Mouse (Mus musculus) midbrain, postnatal 0 days (tissue): ENCODE data around the gene Oaz3. TPM values are rescaled to one million over a fixed set of nuclear protein-coding genes. Genes with fewer than 3 reads are reported as not detected.

ENCODE experiments used
- ATAC-seq: fragments of 200-750 bp; cut with Nextera tagmentation; 2 replicates; pipeline ENCODE4 v1.8.0; 2017; ENCODE audit warnings: moderate number of reproducible peaks, mild to moderate bottlenecking, moderate TSS enrichment, moderate library complexity; ENCODE audit not compliant: low FRiP score
- DNase-seq: peaks from one replicate; pipeline ENCODE4 v3.0.0-alpha.2; 2015; ENCODE audit warnings: low spot score
- H3K27ac ChIP-seq: fragments of 300-500 bp; sonication (generic); 2 replicates; pipeline ENCODE4 v1.5.1; 2014; ENCODE audit warnings: low read depth, mild to moderate bottlenecking, low read length, mixed read lengths
- H3K27me3 ChIP-seq: fragments of 300-500 bp; sonication (generic); 2 replicates; pipeline ENCODE4 v1.6.1; 2014; ENCODE audit warnings: low read length, control low read depth, mixed read lengths; ENCODE audit not compliant: insufficient read depth
- H3K36me3 ChIP-seq: fragments of 300-500 bp; sonication (generic); 2 replicates; pipeline ENCODE4 v1.6.1; 2014; ENCODE audit warnings: low read length, control low read depth, mixed read lengths; ENCODE audit not compliant: insufficient read depth
- H3K4me1 ChIP-seq: fragments of 300-500 bp; sonication (generic); 2 replicates; pipeline ENCODE4 v1.6.1; 2014; ENCODE audit warnings: mild to moderate bottlenecking, control low read depth, antibody characterized with exemption, low read length, mixed read lengths; ENCODE audit not compliant: insufficient read depth
- H3K4me2 ChIP-seq: fragments of 300-500 bp; sonication (generic); 2 replicates; pipeline ENCODE4 v1.6.1; 2014; ENCODE audit warnings: low read depth, mild to moderate bottlenecking, low read length, mixed read lengths; ENCODE audit not compliant: poor library complexity, severe bottlenecking
- H3K4me3 ChIP-seq: fragments of 300-500 bp; sonication (generic); 2 replicates; pipeline ENCODE4 v1.5.1; 2014; ENCODE audit warnings: low read depth, mild to moderate bottlenecking, low read length, moderate library complexity
- H3K9ac ChIP-seq: fragments of 300-500 bp; sonication (generic); replicated peaks from 2 replicates; pipeline ENCODE4 v1.6.1; 2014; ENCODE audit warnings: mild to moderate bottlenecking, low read length, moderate library complexity, mixed read lengths; ENCODE audit not compliant: poor library complexity, severe bottlenecking
- H3K9me3 ChIP-seq: fragments of 300-500 bp; sonication (generic); 2 replicates; pipeline ENCODE4 v1.6.1; 2016; ENCODE audit warnings: low read length, control low read depth
- CTCF ChIP-seq: IDR thresholded peaks from 2 replicates; pipeline ENCODE4 v1.5.1; 2016; ENCODE audit warnings: antibody characterized with exemption, mild to moderate bottlenecking
- WGBS: fragments of 180-500 bp; shearing (Covaris S2); extraction: QIAGEN DNeasy Blood & Tissue Kit; methylation state at CpG from one replicate; pipeline ENCODE4 v1.1.7; 2014; 5-methylcytosine and 5-hydroxymethylcytosine counted together
- polyA plus RNA-seq: library from polyadenylated mRNA; unstranded; fragments of >200 nt; fragmentation: Nextera tagmentation; extraction: Ambion mirVana; gene quantifications from 2 replicates; pipeline ENCODE4 v1.2.1, GENCODE M21; 2015
- total RNA-seq: library from RNA; depleted of rRNA; stranded (reverse); fragments of >200 nt; gene quantifications from 2 replicates; pipeline ENCODE4 v1.2.3, GENCODE M21; 2014

The Oaz3 gene
- total and polyA plus RNA-seq, 2 experiments from 2014 or later: 0.68 TPM; not detected in 1

DNA sequence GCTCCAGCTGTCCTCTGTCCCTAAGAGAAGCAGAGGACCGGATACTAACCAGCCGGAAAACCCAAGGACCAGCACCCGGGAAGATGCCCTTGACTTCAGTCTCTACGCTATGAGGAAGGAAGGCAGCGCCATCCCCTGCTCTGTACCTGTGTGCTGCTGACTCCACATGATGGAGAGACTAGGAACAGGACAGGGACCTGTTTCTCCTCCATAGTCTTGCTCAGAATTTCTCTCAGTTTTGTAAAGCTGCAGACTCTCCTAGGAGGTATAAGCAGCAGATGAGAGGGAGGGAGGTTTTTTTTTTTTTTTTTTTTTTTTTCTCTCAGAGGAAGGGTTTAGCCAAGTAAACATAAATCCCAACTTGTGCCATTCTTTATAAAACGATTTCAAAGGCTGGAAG lies 45.5 kb downstream of the Oaz3 start, which contains the start of gene Lingo4:
TSS of gene Lingo4 (plus strand) at position 301 of the 400 bp plus-strand sequence.
- no peaks in the 10 kb centered on the region; the same call in 1 of the 2 replicates for H3K4me1 ChIP-seq

DNA sequence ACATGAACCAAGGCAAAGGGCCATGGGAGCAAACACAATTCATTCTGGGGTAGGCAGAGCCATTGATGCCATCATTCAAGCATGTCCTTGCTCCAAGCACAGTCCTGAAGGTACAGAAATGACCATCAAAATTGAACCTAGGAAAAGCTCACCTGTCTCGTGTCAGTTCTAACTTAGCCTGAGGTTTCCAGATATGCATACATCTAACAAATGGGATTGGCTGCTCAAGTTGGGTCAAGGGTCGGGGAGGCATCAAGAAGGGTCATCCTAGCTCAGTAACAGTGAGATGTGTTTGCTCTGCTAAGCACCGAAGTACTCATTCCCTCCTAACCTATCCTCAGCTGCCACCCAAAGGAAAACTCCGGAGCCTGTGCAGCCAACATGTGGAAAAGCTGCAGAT lies 46.9 kb downstream of the Oaz3 start:
- WGBS: 96% methylated on average over 4 of the region's 4 CpGs
- no peak for DNase-seq
- H3K9ac ChIP-seq: no peak overlapping the region
- no peak overlapping the region for H3K4me2 ChIP-seq
- H3K9me3 ChIP-seq: no peaks in the 10 kb centered on the region
- no peaks in the 10 kb centered on the region; the same call in none of the 2 replicates for H3K27me3 ChIP-seq
- H3K27ac ChIP-seq: no peak overlapping the region
- ATAC-seq: no peak
- no peaks in the 10 kb centered on the region; the same call in 1 of the 2 replicates for H3K4me1 ChIP-seq
- TF ChIP-seq CTCF: no peak
- no peak overlapping the region for H3K4me3 ChIP-seq
- H3K36me3 ChIP-seq: no peaks in the 10 kb centered on the region

More for the DNA sequence above, 45.5 kb downstream of the Oaz3 start, which contains the start of gene Lingo4:
- Histone ChIP-seq H3K9me3 (no peaks in the 10 kb centered on the region), H3K4me2 (peak within 1 kb of the TSS; percentile 69), H3K27me3 (no peaks in the 10 kb centered on the region; the same call in none of the 2 replicates), H3K4me3 (peak within 1 kb of the TSS; percentile 33), H3K27ac (no peak within 1 kb of the TSS), H3K36me3 (no peaks in the 10 kb centered on the region), H3K9ac (peak within 1 kb of the TSS; percentile 47)
- no peak for TF ChIP-seq CTCF
- DNase-seq (no peak), ATAC-seq (no peak)
- 70% methylated on average over 6 of the region's 6 CpGs for WGBS

DNA sequence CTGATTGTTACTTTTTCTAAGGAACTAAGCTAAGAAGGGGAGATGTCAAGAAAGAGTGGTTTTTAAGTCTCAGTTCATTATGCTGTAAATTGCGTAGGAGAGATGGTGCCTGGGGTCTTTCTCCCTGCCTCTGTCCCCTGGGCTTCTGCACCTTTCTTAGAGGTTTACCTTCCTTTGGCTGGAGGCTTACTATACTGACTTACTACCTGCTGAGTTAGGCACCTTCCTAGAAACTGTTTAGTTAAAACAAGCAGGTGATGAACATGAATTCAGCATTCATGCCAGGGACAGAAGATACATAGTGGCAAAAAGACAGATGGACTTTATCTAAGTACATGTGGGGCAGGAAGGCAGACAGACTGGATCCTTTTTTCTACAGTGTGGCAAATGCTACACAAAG lies 47.4 kb downstream of the Oaz3 start:
- H3K4me3 ChIP-seq: no peak overlapping the region
- H3K4me2 ChIP-seq: no peak overlapping the region
- no peaks in the 10 kb centered on the region for H3K9me3 ChIP-seq
- TF ChIP-seq CTCF: no peak
- no peak overlapping the region for H3K27ac ChIP-seq
- DNase-seq (no peak), ATAC-seq (no peak)
- H3K9ac ChIP-seq: no peak overlapping the region
- no peaks in the 10 kb centered on the region; the same call in none of the 2 replicates for H3K27me3 ChIP-seq
- H3K4me1 ChIP-seq: no peaks in the 10 kb centered on the region; the same call in 1 of the 2 replicates
- H3K36me3 ChIP-seq: no peaks in the 10 kb centered on the region
- WGBS: 79% methylated on average over 1 of the region's 1 CpGs

DNA sequence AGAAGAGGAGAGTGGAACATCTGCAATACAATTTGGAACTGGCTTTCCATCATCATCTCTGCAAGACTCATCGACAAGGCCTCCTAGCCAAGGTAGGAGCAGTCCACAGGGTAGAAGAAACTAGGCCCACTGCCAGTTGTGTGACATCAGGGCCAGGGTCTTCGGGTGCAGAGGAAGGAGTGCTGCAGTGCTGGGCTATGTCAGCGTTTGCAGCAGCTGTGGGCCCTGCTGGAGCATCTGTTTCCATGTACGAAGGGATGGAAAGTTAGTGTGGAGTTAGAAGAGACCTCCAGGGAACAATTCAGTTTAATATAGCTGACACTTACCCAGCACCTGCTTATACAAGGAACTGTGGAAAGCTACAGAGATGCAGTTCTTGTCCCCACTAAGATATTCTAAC lies 50.7 kb downstream of the Oaz3 start:
- WGBS: 79% methylated on average over 4 of the region's 4 CpGs
- Histone ChIP-seq H3K9me3 (no peaks in the 10 kb centered on the region), H3K36me3 (no peaks in the 10 kb centered on the region), H3K4me2 (no peak overlapping the region), H3K27me3 (no peaks in the 10 kb centered on the region; the same call in 1 of the 2 replicates), H3K9ac (no peak overlapping the region), H3K4me1 (no peaks in the 10 kb centered on the region), H3K27ac (no peak overlapping the region), H3K4me3 (no peak overlapping the region)
- ATAC-seq (no peak), DNase-seq (peak; percentile 26)
- no peak for TF ChIP-seq CTCF

DNA sequence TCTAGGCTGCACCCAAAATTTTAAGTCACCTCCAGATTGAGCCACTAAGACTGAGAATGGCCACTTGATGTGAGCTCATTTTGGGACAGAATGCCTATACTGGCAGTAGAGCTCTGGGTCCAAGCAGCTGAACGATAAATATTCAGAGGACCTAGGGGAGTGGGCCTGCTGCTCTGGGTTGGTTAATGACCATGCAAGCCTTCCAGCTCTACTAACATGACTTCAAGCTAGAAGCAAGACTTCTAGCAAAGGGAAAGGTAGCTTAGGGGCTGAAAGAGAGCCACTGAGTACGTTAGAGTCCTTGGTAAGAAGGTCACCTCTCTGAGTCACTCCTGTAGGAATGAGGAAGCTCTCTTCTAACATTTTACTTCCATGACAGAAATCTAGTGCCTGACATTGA lies 51.6 kb downstream of the Oaz3 start:
- ATAC-seq: no peak
- TF ChIP-seq CTCF: no peak

DNA sequence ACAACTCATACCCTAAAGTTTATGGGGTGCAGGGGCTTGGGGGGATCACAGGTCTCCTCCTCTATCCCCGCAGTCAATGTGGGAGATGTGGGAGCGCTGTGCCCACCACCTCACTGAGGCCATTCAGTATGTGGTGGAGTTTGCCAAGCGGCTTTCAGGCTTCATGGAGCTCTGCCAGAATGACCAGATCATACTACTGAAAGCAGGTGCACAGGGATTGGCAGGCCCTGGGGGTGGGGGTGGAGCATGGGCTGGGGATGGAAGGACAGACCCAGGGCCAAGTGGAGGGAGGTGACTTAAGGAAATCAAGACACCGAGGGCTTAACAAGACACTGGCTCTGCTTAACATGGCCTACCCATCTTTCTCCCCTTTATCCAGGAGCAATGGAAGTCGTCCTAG lies 52.7 kb downstream of the Oaz3 start:
- Histone ChIP-seq H3K9me3 (no peaks in the 10 kb centered on the region), H3K27me3 (no peaks in the 10 kb centered on the region), H3K4me3 (no peak overlapping the region), H3K4me1 (no peaks in the 10 kb centered on the region), H3K27ac (no peak overlapping the region), H3K36me3 (no peaks in the 10 kb centered on the region), H3K9ac (no peak overlapping the region), H3K4me2 (no peak overlapping the region)
- DNase-seq: peak; percentile 48
- no peak for TF ChIP-seq CTCF
- 76% methylated on average over 5 of the region's 5 CpGs for WGBS
- ATAC-seq: no peak

More for the DNA sequence above, 51.6 kb downstream of the Oaz3 start:
- Histone ChIP-seq H3K36me3 (no peaks in the 10 kb centered on the region), H3K9ac (no peak overlapping the region), H3K4me1 (no peaks in the 10 kb centered on the region), H3K4me3 (no peak overlapping the region), H3K27me3 (no peaks in the 10 kb centered on the region; the same call in 1 of the 2 replicates), H3K27ac (no peak overlapping the region), H3K9me3 (no peaks in the 10 kb centered on the region), H3K4me2 (no peak overlapping the region)
- no peak for DNase-seq
- 83% methylated on average over 2 of the region's 2 CpGs for WGBS
